Mouse (Mus musculus) brain, embryonic 14.5 days (tissue): ENCODE measurements around the gene Adgrb2.

Experiments used
- CTCF ChIP-seq: fragments of 200-500 bp; IDR thresholded peaks from 2 replicates; pipeline ENCODE4 v1.5.1; 2012; ENCODE audit warnings: inconsistent platforms, mild to moderate bottlenecking, moderate library complexity, borderline replicate concordance; ENCODE audit not compliant: insufficient read depth, insufficient read length; ENCODE audit errors: extremely low read depth
- POLR2A ChIP-seq: fragments of 200-500 bp; IDR thresholded peaks from 2 replicates; pipeline ENCODE4 v1.6.1; 2012; ENCODE audit warnings: mild to moderate bottlenecking, inconsistent platforms, borderline replicate concordance; ENCODE audit not compliant: poor library complexity, insufficient read depth, insufficient read length, severe bottlenecking; ENCODE audit errors: extremely low read depth

GRCm38 (mm10) chr4:129993213-129993612 is 8.5 kb downstream of the Adgrb2 start:
- TF ChIP-seq CTCF (no peak), POLR2A (no peak)
